11 mouse cellular contexts compared by ENCODE assay signal in the genomic region with DNA sequence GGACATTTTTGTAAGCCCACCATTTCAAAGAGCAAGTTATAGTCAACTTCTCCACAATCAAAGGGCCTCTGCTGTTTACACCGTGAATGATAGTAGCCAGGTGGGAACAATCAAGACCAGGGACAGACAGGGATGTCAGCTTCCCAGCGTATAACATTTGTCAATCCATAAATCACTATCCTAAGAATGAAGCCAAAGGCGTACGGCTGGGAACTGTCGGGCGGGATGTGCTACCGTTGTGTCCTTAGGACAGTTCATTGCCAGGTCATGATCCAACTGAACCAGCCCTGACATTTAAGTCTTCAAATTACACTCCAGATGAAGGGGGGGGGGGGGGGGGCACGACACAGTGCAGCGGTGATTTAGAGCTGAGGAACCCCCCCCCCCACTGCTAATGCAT.
DNase-seq lines count a peak whose midpoint lies in the region; ATAC-seq lines count a peak whose summit lies in the region.
"Had no signal": no experiment of that assay in that cellular context is flagged by ENCODE, and none has a peak within 500 bp of the region (broad histone marks: within the 10 kb centered on the region; RNA-seq: fewer than 3 reads in every experiment).

No protein-coding gene starts in this region.

- H3K27ac ChIP-seq in heart, embryonic 12.5 days (ENCODE audit: poor library complexity, severe bottlenecking), result peak overlapping the region; percentile 25; the same call in 1 of the 2 replicates
- no peak overlapping the region; the same call in 1 of the 2 replicates for H3K27ac ChIP-seq in kidney, embryonic 15.5 days
- no peak overlapping the region for H3K27ac ChIP-seq in neural tube, embryonic 12.5 days
- H3K27ac ChIP-seq: embryonic facial prominence, embryonic 15.5 days; midbrain, embryonic 13.5 days had no signal

- DNase-seq in heart, adult 18-20 months, result no peak
- no peak for DNase-seq in kidney, postnatal 14 days
- DNase-seq in embryo, embryonic 11 days, result peak; percentile 43
- DNase-seq in cerebellum, adult 11 months, result no peak
- DNase-seq: cerebellum, adult 18-20 months; thymus, postnatal 4 days had no signal

- no peak overlapping the region for H3K4me3 ChIP-seq in heart, embryonic 12.5 days
- H3K4me3 ChIP-seq in kidney, embryonic 15.5 days (replicated peaks), result no peak overlapping the region
- no peak overlapping the region for H3K4me3 ChIP-seq in neural tube, embryonic 12.5 days
- H3K4me3 ChIP-seq: embryonic facial prominence, embryonic 15.5 days; midbrain, embryonic 13.5 days had no signal

- H3K36me3 ChIP-seq in heart, embryonic 12.5 days, result no peaks in the 10 kb centered on the region
- no peaks in the 10 kb centered on the region for H3K36me3 ChIP-seq in kidney, embryonic 15.5 days
- no peaks in the 10 kb centered on the region for H3K36me3 ChIP-seq in neural tube, embryonic 12.5 days
- H3K36me3 ChIP-seq: embryonic facial prominence, embryonic 15.5 days; midbrain, embryonic 13.5 days had no signal

- no peaks in the 10 kb centered on the region for H3K9me3 ChIP-seq in heart, embryonic 12.5 days (replicated peaks)
- no peaks in the 10 kb centered on the region for H3K9me3 ChIP-seq in kidney, embryonic 15.5 days (replicated peaks)
- H3K9me3 ChIP-seq in neural tube, embryonic 12.5 days, result no peaks in the 10 kb centered on the region
- H3K9me3 ChIP-seq: embryonic facial prominence, embryonic 15.5 days; midbrain, embryonic 13.5 days had no signal

- no peak for ATAC-seq in heart, embryonic 12.5 days (ENCODE audit: insufficient number of reproducible peaks, low FRiP score)
- ATAC-seq in kidney, embryonic 15.5 days (replicated peaks; ENCODE audit: low FRiP score), result peak; percentile 68
- peak; percentile 48; the same call in 1 of the 2 replicates for ATAC-seq in neural tube, embryonic 12.5 days (ENCODE audit: low FRiP score, low read depth)
- ATAC-seq: midbrain, embryonic 13.5 days had no signal

- peak overlapping the region; percentile 36 for H3K4me2 ChIP-seq in heart, embryonic 12.5 days
- peak overlapping the region; percentile 8; the same call in 1 of the 2 replicates for H3K4me2 ChIP-seq in kidney, embryonic 15.5 days
- H3K4me2 ChIP-seq in neural tube, embryonic 12.5 days (replicated peaks), result peak overlapping the region; percentile 26
- H3K4me2 ChIP-seq: embryonic facial prominence, embryonic 15.5 days; midbrain, embryonic 13.5 days had no signal

- H3K27me3 ChIP-seq in heart, embryonic 12.5 days (replicated peaks), result no peaks in the 10 kb centered on the region
- H3K27me3 ChIP-seq in kidney, embryonic 15.5 days, result no peaks in the 10 kb centered on the region
- H3K27me3 ChIP-seq in neural tube, embryonic 12.5 days (replicated peaks), result no peaks in the 10 kb centered on the region
- H3K27me3 ChIP-seq: embryonic facial prominence, embryonic 15.5 days; midbrain, embryonic 13.5 days had no signal

- 66% methylated on average over 9 of the region's 9 CpGs for WGBS in heart, embryonic 12.5 days
- 18% methylated on average over 9 of the region's 9 CpGs for WGBS in kidney, embryonic 15.5 days
- WGBS in neural tube, embryonic 12.5 days, result 7% methylated on average over 9 of the region's 9 CpGs

- H3K9ac ChIP-seq in heart, embryonic 12.5 days, result no peak overlapping the region
- H3K9ac ChIP-seq in kidney, embryonic 15.5 days, result no peak overlapping the region
- no peak overlapping the region for H3K9ac ChIP-seq in neural tube, embryonic 12.5 days
- H3K9ac ChIP-seq: embryonic facial prominence, embryonic 15.5 days; midbrain, embryonic 13.5 days had no signal

- H3K4me1 ChIP-seq in heart, embryonic 12.5 days (replicated peaks), result peaks cover 29% of the 10 kb centered on the region
- peaks cover 60% of the 10 kb centered on the region for H3K4me1 ChIP-seq in kidney, embryonic 15.5 days
- peaks cover 40% of the 10 kb centered on the region for H3K4me1 ChIP-seq in neural tube, embryonic 12.5 days
